Mouse (Mus musculus): ENCODE data around the gene Crabp1.

DNA sequence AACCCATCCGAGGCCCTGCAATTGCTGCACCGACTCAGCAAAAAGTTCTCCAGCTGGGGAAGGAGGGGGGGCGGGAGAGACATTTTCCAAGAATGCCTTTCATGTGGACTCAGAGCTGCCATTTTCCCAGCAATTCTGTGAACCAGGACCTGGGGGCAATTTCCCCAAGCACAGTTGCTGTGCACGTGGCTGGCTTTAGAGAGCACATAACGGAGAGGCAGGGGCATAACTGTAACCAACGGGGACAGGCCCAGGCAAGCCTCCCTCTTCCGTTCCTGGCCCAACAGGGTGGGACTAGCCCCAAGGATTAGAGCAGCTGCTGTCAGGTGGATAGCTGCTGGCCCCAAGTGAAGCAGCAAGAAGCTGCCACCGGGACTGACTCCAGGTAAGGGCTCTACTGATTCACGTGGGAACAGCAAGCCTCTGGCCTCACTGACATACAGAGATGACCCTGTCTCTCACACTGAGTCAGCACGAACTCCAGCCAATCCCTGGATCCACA is 37.0 kb downstream of the Crabp1 start:
- no peak for TF ChIP-seq CTCF (conservative IDR thresholded peaks at IDR 0.05; ENCODE audit: insufficient read depth, insufficient read length, low read depth, low read length)
- TF ChIP-seq POLR2A (IDR thresholded peaks at IDR 0.05; ENCODE audit: low read depth, low read length): no peak

Data from kidney, adult 2 months (tissue).